Mouse (Mus musculus): ENCODE data around the gene Gm10382. TPM values are rescaled to one million over a fixed set of nuclear protein-coding genes. Genes with fewer than 3 reads are reported as not detected.
A peak's percentile ranks its signal among the peaks of the same experiment; 100 is the strongest.
"Not testable (repeated sequence)": the region's sequence is repeated elsewhere in the genome, so short reads cannot be mapped to it uniquely, and the experiment has no call there.

The Gm10382 gene
- polyA plus RNA-seq, 1 experiment from 2014 or later = 0.35 TPM

DNA sequence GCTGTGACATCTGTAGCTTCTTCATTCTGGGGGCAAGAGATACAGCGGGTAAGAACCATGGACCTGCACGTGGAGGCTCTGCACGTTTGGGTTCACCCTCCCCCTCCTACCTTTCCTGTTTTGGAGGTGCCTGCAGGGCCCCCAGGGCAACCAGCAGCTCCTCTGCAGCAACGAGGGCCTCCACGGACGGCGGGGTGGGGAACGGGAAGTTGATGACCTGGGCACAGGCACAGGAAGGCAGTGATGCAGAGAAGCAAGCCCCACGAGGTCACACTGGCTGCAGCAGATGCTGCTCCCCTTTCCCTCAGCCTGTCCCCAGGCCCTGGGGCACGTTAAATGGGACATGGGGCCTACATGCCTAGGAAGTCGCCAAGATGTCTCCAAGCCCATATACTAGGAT, 30.0 kb downstream of the Gm10382 start:
- H3K36me3 ChIP-seq (replicated peaks) = peaks cover 96% of the 10 kb centered on the region
- WGBS (ENCODE audit: insufficient replicate concordance) = 54% methylated on average over 11 of the region's 11 CpGs

DNA sequence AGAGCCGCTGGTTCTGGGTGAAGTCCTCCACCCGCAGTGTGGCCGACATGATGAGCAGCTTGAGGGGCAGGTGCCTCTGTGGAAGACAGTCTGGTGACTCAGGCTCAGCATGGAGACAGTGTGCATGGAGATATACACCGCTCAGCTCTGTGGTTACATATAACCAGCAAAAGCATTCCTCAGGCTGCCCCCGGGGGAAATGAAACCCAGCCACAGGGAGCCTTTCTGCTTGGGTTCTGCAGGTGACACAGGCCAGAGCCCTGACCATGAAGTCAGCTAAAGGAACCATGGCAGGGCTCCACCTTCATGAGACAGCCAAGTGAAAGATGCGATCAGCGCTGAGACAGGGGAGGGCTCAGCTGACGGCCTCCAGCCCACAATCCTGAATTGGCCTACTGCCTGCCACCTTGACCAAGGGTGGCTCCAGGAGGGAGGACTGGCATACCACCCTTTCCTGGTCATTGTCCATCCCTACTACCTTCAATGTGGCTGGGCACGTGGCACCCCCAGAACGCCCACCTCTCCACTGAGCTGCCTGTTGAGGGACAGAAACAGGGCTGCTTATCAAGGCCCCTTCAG, 36.7 kb downstream of the Gm10382 start:
- no peak overlapping the region for H3K4me2 ChIP-seq
- no peak for ATAC-seq (ENCODE audit: insufficient read depth)
- no peak overlapping the region for H3K4me3 ChIP-seq (replicated peaks)
- no peak overlapping the region for H3K9ac ChIP-seq
- no peaks in the 10 kb centered on the region for H3K4me1 ChIP-seq (replicated peaks)
- WGBS (ENCODE audit: insufficient replicate concordance) = 80% methylated on average over 10 of the region's 10 CpGs
- H3K9me3 ChIP-seq (replicated peaks) = no peaks in the 10 kb centered on the region
- H3K36me3 ChIP-seq (replicated peaks) = peaks cover 99% of the 10 kb centered on the region
- no peak overlapping the region for H3K27ac ChIP-seq (replicated peaks)
- no peaks in the 10 kb centered on the region for H3K27me3 ChIP-seq

More for the DNA sequence above, 30.0 kb downstream of the Gm10382 start:
- H3K4me1 ChIP-seq (replicated peaks) = no peaks in the 10 kb centered on the region
- no peak overlapping the region for H3K9ac ChIP-seq
- no peaks in the 10 kb centered on the region for H3K27me3 ChIP-seq
- H3K4me2 ChIP-seq = no peak overlapping the region
- no peak for ATAC-seq (ENCODE audit: insufficient read depth)
- no peaks in the 10 kb centered on the region for H3K9me3 ChIP-seq (replicated peaks)
- H3K4me3 ChIP-seq (replicated peaks) = no peak overlapping the region
- H3K27ac ChIP-seq (replicated peaks) = no peak overlapping the region

GRCm38 (mm10) chr5:125426343-125426742, 37.2 kb downstream of the Gm10382 start:
- Histone ChIP-seq H3K9me3 (replicated peaks) (no peaks in the 10 kb centered on the region), H3K9ac (no peak overlapping the region), H3K4me1 (replicated peaks) (no peaks in the 10 kb centered on the region), H3K36me3 (replicated peaks) (peaks cover 99% of the 10 kb centered on the region), H3K4me2 (no peak overlapping the region), H3K4me3 (replicated peaks) (no peak overlapping the region), H3K27me3 (no peaks in the 10 kb centered on the region), H3K27ac (replicated peaks) (no peak overlapping the region)
- WGBS (ENCODE audit: insufficient replicate concordance) = 81% methylated on average over 10 of the region's 10 CpGs
- ATAC-seq (ENCODE audit: insufficient read depth) = no peak

DNA sequence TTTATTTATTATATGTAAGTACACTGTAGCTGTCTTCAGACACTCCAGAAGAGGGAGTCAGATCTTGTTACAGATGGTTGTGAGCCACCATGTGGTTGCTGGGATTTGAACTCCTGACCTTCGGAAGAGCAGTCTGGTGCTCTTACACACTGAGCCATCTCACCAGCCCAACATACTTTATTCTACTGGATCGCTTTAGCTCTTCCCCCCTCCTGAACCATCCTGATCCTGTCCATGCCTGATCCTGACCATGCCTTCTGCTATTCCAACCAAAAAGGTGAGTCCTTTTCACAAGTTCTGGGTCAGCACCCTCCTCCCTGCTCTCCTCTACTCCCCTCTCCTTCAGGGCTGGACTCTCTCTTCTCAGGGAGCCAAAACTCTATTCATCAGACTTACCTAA, 43.2 kb downstream of the Gm10382 start:
- Histone ChIP-seq H3K36me3 (replicated peaks) (peaks cover 42% of the 10 kb centered on the region), H3K4me2 (peak overlapping the region; percentile 100), H3K4me1 (replicated peaks) (peaks cover 28% of the 10 kb centered on the region), H3K4me3 (replicated peaks) (peak overlapping the region; percentile 88; the same call in 1 of the 2 replicates)
- not testable (repeated sequence) for H3K9me3 ChIP-seq (replicated peaks); H3K27me3 ChIP-seq; ATAC-seq (ENCODE audit: insufficient read depth); H3K9ac ChIP-seq; H3K27ac ChIP-seq (replicated peaks)
- WGBS (ENCODE audit: insufficient replicate concordance) = 80% methylated on average over 2 of the region's 2 CpGs

- no peaks in the 10 kb centered on the region for H3K27me3 ChIP-seq
- ATAC-seq (ENCODE audit: insufficient read depth) = peak; percentile 97
- peaks cover 28% of the 10 kb centered on the region for H3K4me1 ChIP-seq (replicated peaks)
- H3K9ac ChIP-seq = peak within 1 kb of the TSS; percentile 90
- H3K4me3 ChIP-seq (replicated peaks) = peak within 1 kb of the TSS; percentile 88
- WGBS (ENCODE audit: insufficient replicate concordance) = under 1% methylated on average over 46 of the region's 46 CpGs
- no peaks in the 10 kb centered on the region for H3K9me3 ChIP-seq (replicated peaks)
- peak within 1 kb of the TSS; percentile 100 for H3K4me2 ChIP-seq
- peaks cover 26% of the 10 kb centered on the region for H3K36me3 ChIP-seq (replicated peaks)
- H3K27ac ChIP-seq (replicated peaks) = peak within 1 kb of the TSS; percentile 81
These were observed 44.7 kb downstream of the Gm10382 start, which contains the start of gene Dhx37 for GRCm38 (mm10) chr5:125433793-125434337. Dhx37 (minus strand) TSS chr5:125434121.

GRCm38 (mm10) chr5:125434347-125434746, 45.2 kb downstream of the Gm10382 start:
- Histone ChIP-seq H3K27ac (replicated peaks) (peak overlapping the region; percentile 81), H3K4me3 (replicated peaks) (peak overlapping the region; percentile 88), H3K36me3 (replicated peaks) (peaks cover 22% of the 10 kb centered on the region), H3K4me2 (peak overlapping the region; percentile 100), H3K4me1 (replicated peaks) (peaks cover 33% of the 10 kb centered on the region)
- not testable (repeated sequence) for ATAC-seq (ENCODE audit: insufficient read depth); H3K9ac ChIP-seq; H3K27me3 ChIP-seq; H3K9me3 ChIP-seq (replicated peaks)
- 50% methylated on average over 15 of the region's 15 CpGs for WGBS (ENCODE audit: insufficient replicate concordance)

Other genes starting within 250 kb of the Gm10382 start
- 3.8 and 5.4 TPM in 2 replicates for gene Ncor2, start 210.1 kb upstream of the Gm10382 start, polyA plus RNA-seq (2015; fragmentation: Nextera tagmentation; extraction: Ambion mirVana)
- gene Scarb1, start 48.2 kb upstream of the Gm10382 start, polyA plus RNA-seq (2015; fragmentation: Nextera tagmentation; extraction: Ambion mirVana) = 76.6 and 87.3 TPM in 2 replicates
- 563 and 623 TPM in 2 replicates for gene Ubc, start 880 bp downstream of the Gm10382 start, polyA plus RNA-seq (2015; fragmentation: Nextera tagmentation; extraction: Ambion mirVana)
- 4.8 and 4.9 TPM in 2 replicates for gene Dhx37, start 44.8 kb downstream of the Gm10382 start, polyA plus RNA-seq (2015; fragmentation: Nextera tagmentation; extraction: Ambion mirVana)
- 23.5 and 25.8 TPM in 2 replicates for gene Bri3bp, start 52.2 kb downstream of the Gm10382 start, polyA plus RNA-seq (2015; fragmentation: Nextera tagmentation; extraction: Ambion mirVana)
- gene Aacs, start 86.5 kb downstream of the Gm10382 start, polyA plus RNA-seq (2015; fragmentation: Nextera tagmentation; extraction: Ambion mirVana) = 18.7 and 20.1 TPM in 2 replicates
- gene Tmem132b, start 142.5 kb downstream of the Gm10382 start, polyA plus RNA-seq (2015; fragmentation: Nextera tagmentation; extraction: Ambion mirVana) = not detected in 2 replicates